Mouse (Mus musculus): ENCODE measurements around the gene Dennd5a. TPM values are rescaled to one million over a fixed set of nuclear protein-coding genes. Genes with fewer than 3 reads are reported as not detected.

The Dennd5a gene
- polyA plus RNA-seq, 1 experiment: 41.3 TPM

GRCm38 (mm10) chr7:109944421-109945034 lies 15.7 kb downstream of the Dennd5a start:
- H3K4me3 ChIP-seq (ENCODE audit: control insufficient read depth, low read depth, low read length): no peak overlapping the region
- TF ChIP-seq CTCF (IDR thresholded peaks at IDR 0.05; ENCODE audit: control insufficient read depth, insufficient read depth, insufficient replicate concordance, low read depth, low read length) (no peak), POLR2A (IDR thresholded peaks at IDR 0.05; ENCODE audit: control insufficient read depth, low read depth, low read length) (no peak)
- H3K36me3 ChIP-seq (ENCODE audit: control insufficient read depth, insufficient read depth, low read length): no peaks in the 10 kb centered on the region
- no peak overlapping the region for H3K27ac ChIP-seq (ENCODE audit: control insufficient read depth, insufficient read depth, low read depth, low read length)
- H3K27me3 ChIP-seq (ENCODE audit: control insufficient read depth, insufficient read depth, low read length): no peaks in the 10 kb centered on the region
- H3K4me1 ChIP-seq (ENCODE audit: control insufficient read depth, insufficient read depth, low read length): no peaks in the 10 kb centered on the region

- H3K36me3 ChIP-seq (ENCODE audit: control insufficient read depth, insufficient read depth, low read length): no peaks in the 10 kb centered on the region
- H3K27ac ChIP-seq (ENCODE audit: control insufficient read depth, insufficient read depth, low read depth, low read length): no peak overlapping the region
- H3K4me1 ChIP-seq (ENCODE audit: control insufficient read depth, insufficient read depth, low read length): no peaks in the 10 kb centered on the region
- no peaks in the 10 kb centered on the region for H3K27me3 ChIP-seq (ENCODE audit: control insufficient read depth, insufficient read depth, low read length)
- H3K4me3 ChIP-seq (ENCODE audit: control insufficient read depth, low read depth, low read length): no peak overlapping the region
- TF ChIP-seq CTCF (IDR thresholded peaks at IDR 0.05; ENCODE audit: control insufficient read depth, insufficient read depth, insufficient replicate concordance, low read depth, low read length) (no peak), POLR2A (IDR thresholded peaks at IDR 0.05; ENCODE audit: control insufficient read depth, low read depth, low read length) (no peak)
Observed at GRCm38 (mm10) chr7:109929628-109930027, 30.6 kb downstream of the Dennd5a start.

DNA sequence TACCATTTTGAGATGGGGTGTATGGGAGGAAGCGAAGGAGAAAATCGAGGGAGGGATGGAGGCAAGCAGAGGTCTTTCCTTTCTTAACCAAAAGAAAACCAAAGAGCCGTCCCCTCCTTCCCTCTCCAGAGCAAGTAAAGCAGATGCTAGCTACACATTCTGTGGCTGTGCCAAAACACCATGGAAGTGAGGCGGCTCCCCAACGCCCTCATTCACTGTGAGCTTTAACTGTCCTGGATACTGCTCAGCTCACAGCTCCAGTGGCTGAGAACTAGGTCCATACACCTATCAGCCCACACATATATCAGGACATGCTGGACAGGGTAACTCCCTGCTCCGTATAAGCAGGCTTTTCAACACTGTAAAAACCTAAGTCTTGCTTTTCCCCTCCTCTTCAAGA lies 31.9 kb downstream of the Dennd5a start:
- TF ChIP-seq POLR2A (IDR thresholded peaks at IDR 0.05; ENCODE audit: control insufficient read depth, low read depth, low read length): no peak
- Histone ChIP-seq H3K27ac (ENCODE audit: control insufficient read depth, insufficient read depth, low read depth, low read length) (no peak overlapping the region), H3K36me3 (ENCODE audit: control insufficient read depth, insufficient read depth, low read length) (no peaks in the 10 kb centered on the region), H3K27me3 (ENCODE audit: control insufficient read depth, insufficient read depth, low read length) (no peaks in the 10 kb centered on the region), H3K4me1 (ENCODE audit: control insufficient read depth, insufficient read depth, low read length) (no peaks in the 10 kb centered on the region), H3K4me3 (ENCODE audit: control insufficient read depth, low read depth, low read length) (no peak overlapping the region)

DNA sequence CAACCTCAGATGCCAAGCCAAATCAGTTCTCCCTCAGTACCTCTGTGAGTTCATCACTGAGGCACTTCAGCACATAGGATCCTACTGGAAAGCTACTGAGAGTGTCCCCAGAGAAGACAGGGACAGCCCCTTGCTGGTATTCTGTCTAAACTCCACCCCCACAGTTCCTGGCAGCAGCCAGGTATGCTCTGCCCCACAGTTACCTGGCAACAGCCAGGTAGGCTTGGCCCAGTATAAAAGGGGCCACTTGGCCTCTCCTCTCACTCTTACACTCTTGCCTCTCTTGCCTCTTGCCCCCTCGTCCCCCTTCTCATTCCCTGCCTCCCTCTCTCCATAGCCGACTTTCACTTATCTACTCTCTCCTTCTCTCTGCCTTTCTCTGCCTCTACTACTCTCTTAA lies 35.3 kb downstream of the Dennd5a start:
- no peak overlapping the region for H3K27ac ChIP-seq (ENCODE audit: control insufficient read depth, insufficient read depth, low read depth, low read length)
- no peak for TF ChIP-seq POLR2A (IDR thresholded peaks at IDR 0.05; ENCODE audit: control insufficient read depth, low read depth, low read length)
- no peak for TF ChIP-seq CTCF (IDR thresholded peaks at IDR 0.05; ENCODE audit: control insufficient read depth, insufficient read depth, insufficient replicate concordance, low read depth, low read length)
- H3K36me3 ChIP-seq (ENCODE audit: control insufficient read depth, insufficient read depth, low read length): no peaks in the 10 kb centered on the region

GRCm38 (mm10) chr7:109922889-109923288 lies 37.4 kb downstream of the Dennd5a start:
- Histone ChIP-seq H3K36me3 (ENCODE audit: control insufficient read depth, insufficient read depth, low read length) (peaks cover 1% of the 10 kb centered on the region; the same call in 1 of the 2 replicates), H3K4me1 (ENCODE audit: control insufficient read depth, insufficient read depth, low read length) (no peaks in the 10 kb centered on the region), H3K27ac (ENCODE audit: control insufficient read depth, insufficient read depth, low read depth, low read length) (no peak overlapping the region), H3K4me3 (ENCODE audit: control insufficient read depth, low read depth, low read length) (no peak overlapping the region), H3K27me3 (ENCODE audit: control insufficient read depth, insufficient read depth, low read length) (no peaks in the 10 kb centered on the region)
- TF ChIP-seq POLR2A (IDR thresholded peaks at IDR 0.05; ENCODE audit: control insufficient read depth, low read depth, low read length) (no peak), CTCF (IDR thresholded peaks at IDR 0.05; ENCODE audit: control insufficient read depth, insufficient read depth, insufficient replicate concordance, low read depth, low read length) (no peak)

More for the DNA sequence above, 35.3 kb downstream of the Dennd5a start:
- Histone ChIP-seq H3K27me3 (ENCODE audit: control insufficient read depth, insufficient read depth, low read length) (no peaks in the 10 kb centered on the region), H3K4me3 (ENCODE audit: control insufficient read depth, low read depth, low read length) (no peak overlapping the region), H3K4me1 (ENCODE audit: control insufficient read depth, insufficient read depth, low read length) (no peaks in the 10 kb centered on the region)

DNA sequence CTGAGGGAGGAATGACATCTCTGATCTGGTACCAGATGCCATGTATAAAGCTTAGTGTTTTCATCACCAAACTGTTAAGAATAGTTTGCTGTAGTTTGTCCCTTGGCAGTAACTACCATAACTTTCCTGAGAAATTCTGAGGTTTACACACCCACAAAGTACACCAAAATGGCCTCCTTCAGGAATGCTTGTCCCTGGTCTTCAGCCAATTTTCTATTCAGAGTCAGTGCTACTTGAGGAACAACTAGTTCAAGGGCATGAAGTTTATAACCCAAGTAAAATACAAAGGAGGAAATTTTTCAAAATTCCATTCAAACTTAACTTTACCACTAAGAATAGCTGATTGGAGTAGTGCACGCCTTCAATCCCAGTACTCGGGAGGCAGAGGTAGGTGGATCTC lies 54.1 kb downstream of the Dennd5a start:
- Histone ChIP-seq H3K4me1 (ENCODE audit: control insufficient read depth, insufficient read depth, low read length) (no peaks in the 10 kb centered on the region), H3K27ac (ENCODE audit: control insufficient read depth, insufficient read depth, low read depth, low read length) (no peak overlapping the region), H3K27me3 (ENCODE audit: control insufficient read depth, insufficient read depth, low read length) (no peaks in the 10 kb centered on the region), H3K4me3 (ENCODE audit: control insufficient read depth, low read depth, low read length) (no peak overlapping the region), H3K36me3 (ENCODE audit: control insufficient read depth, insufficient read depth, low read length) (no peaks in the 10 kb centered on the region; the same call in 1 of the 2 replicates)
- TF ChIP-seq POLR2A (IDR thresholded peaks at IDR 0.05; ENCODE audit: control insufficient read depth, low read depth, low read length) (no peak), CTCF (IDR thresholded peaks at IDR 0.05; ENCODE audit: control insufficient read depth, insufficient read depth, insufficient replicate concordance, low read depth, low read length) (no peak)

GRCm38 (mm10) chr7:109900921-109901320 lies 59.3 kb downstream of the Dennd5a start:
- no peak overlapping the region for H3K4me3 ChIP-seq (ENCODE audit: control insufficient read depth, low read depth, low read length)
- H3K36me3 ChIP-seq (ENCODE audit: control insufficient read depth, insufficient read depth, low read length): no peaks in the 10 kb centered on the region; the same call in 1 of the 2 replicates
- no peak overlapping the region for H3K27ac ChIP-seq (ENCODE audit: control insufficient read depth, insufficient read depth, low read depth, low read length)
- TF ChIP-seq POLR2A (IDR thresholded peaks at IDR 0.05; ENCODE audit: control insufficient read depth, low read depth, low read length) (no peak), CTCF (IDR thresholded peaks at IDR 0.05; ENCODE audit: control insufficient read depth, insufficient read depth, insufficient replicate concordance, low read depth, low read length) (no peak)
- H3K27me3 ChIP-seq (ENCODE audit: control insufficient read depth, insufficient read depth, low read length): no peaks in the 10 kb centered on the region
- no peaks in the 10 kb centered on the region for H3K4me1 ChIP-seq (ENCODE audit: control insufficient read depth, insufficient read depth, low read length)
